Comparison of ENCODE assay signal across 18 mouse cellular contexts in genomic region chr11:120090661-120091060, GRCm38 (mm10). TPM values are rescaled to one million over a fixed set of nuclear protein-coding genes. Genes with fewer than 3 reads are reported as not detected.
"Had no signal": no experiment of that assay in that cellular context is flagged by ENCODE, and none has a peak within 500 bp of the region (broad histone marks: within the 10 kb centered on the region; RNA-seq: fewer than 3 reads in every experiment).

No protein-coding gene starts in this region.

- H3K4me3 ChIP-seq: midbrain, embryonic 10.5 days; midbrain, embryonic 12.5 days; myocyte; neural tube, embryonic 13.5 days; neural tube, embryonic 15.5 days had no signal

- H3K27me3 ChIP-seq: midbrain, embryonic 12.5 days; neural tube, embryonic 13.5 days; neural tube, embryonic 15.5 days had no signal

- DNase-seq: lung, embryonic 14.5 days; lung, postnatal 10 days; lung, postnatal 4 days; midbrain, embryonic 14.5 days; retina, postnatal 1 day; right cerebral cortex, adult 18-20 months; right cerebral cortex, postnatal 25 days; right cerebral cortex, postnatal 4 days; spleen, adult 18-20 months; thymus, adult 18-20 months; thymus, postnatal 14 days; thymus, postnatal 36 days had no signal

- H3K27ac ChIP-seq: midbrain, embryonic 10.5 days; midbrain, embryonic 12.5 days; neural tube, embryonic 13.5 days; neural tube, embryonic 15.5 days had no signal

RNA-seq across cellular contexts. Expression of gene Aatk, which starts 43.7 kb away (rescaled TPM):
- total RNA-seq: megakaryocyte-erythroid progenitor cell, adult 5-6 weeks had no signal
